Mouse (Mus musculus): ENCODE results near the gene Gm17334. TPM values are rescaled to one million over a fixed set of nuclear protein-coding genes. Genes with fewer than 3 reads are reported as not detected.

Gm17334 gene
- total and polyA plus RNA-seq, 3 experiments, result 0.47 to 1.8 TPM; not detected in 1

- TF ChIP-seq CTCF (IDR thresholded peaks at IDR 0.05), result no peak
- no peak for TF ChIP-seq EP300 (IDR thresholded peaks at IDR 0.05; ENCODE audit: insufficient read depth, low read depth, low read length)
- TF ChIP-seq POLR2A (IDR thresholded peaks at IDR 0.05; ENCODE audit: insufficient read depth, low read depth, low read length), result no peak
- Histone ChIP-seq H3K9ac (ENCODE audit: low read depth, low read length) (peak overlapping the region; percentile 6; the same call in 1 of the 2 replicates), H3K79me2 (replicated peaks; ENCODE audit: control insufficient read depth, insufficient read depth, low read length) (no peaks in the 10 kb centered on the region), H3K36me3 (ENCODE audit: control insufficient read depth, insufficient read depth, low read length) (no peaks in the 10 kb centered on the region), H3K4me1 (ENCODE audit: control insufficient read depth, insufficient read depth, low read length) (peaks cover 35% of the 10 kb centered on the region), H3K27me3 (ENCODE audit: control insufficient read depth, insufficient read depth, low read length) (no peaks in the 10 kb centered on the region), H3K4me3 (no peak overlapping the region), H3K27ac (peak overlapping the region; percentile 100)
- WGBS, result 25% methylated on average over 2 of the region's 2 CpGs
- intact Hi-C loops (cut with DNase I), result loop anchor here (2.0 to 10.0 kb wide), 3 partner anchors 34 to 352 kb away; no protein-coding TSS in a partner anchor
- no peak for DNase-seq
Measured at GRCm38 (mm10) chr11:53762426-53762825, 10.6 kb downstream of the Gm17334 start.

DNA sequence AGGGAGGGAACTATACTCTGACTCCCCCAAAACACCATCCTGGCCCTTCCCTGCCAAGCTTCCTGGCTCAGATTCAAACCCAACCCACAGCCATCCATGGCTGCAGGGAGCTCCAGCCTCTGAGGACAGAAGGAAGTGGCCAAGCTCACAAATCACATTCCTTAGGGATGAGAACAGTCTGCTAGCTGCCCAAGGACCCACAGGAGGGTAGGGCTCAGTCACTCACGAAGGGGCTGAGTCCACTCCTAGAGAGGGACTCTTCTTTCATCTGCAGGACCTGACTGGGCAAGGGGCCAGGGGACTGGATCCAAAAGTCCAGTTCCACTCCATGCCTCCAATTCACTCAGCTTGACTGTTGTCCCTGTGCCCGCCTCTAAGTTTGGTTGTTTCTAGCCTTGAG lies 11.2 kb downstream of the Gm17334 start:
- intact Hi-C loops (cut with DNase I), result loop anchor here (2.0 to 10.0 kb wide), 3 partner anchors 35 to 353 kb away; no protein-coding TSS in a partner anchor

GRCm38 (mm10) chr11:53761284-53761683 lies 11.7 kb downstream of the Gm17334 start:
- WGBS, result 78% methylated on average over 5 of the region's 5 CpGs
- H3K9ac ChIP-seq (ENCODE audit: low read depth, low read length), result no peak overlapping the region
- intact Hi-C loops (cut with DNase I), result loop anchor here (10.0 kb wide), 1 partner anchor 354 kb away; no protein-coding TSS in a partner anchor

More for the DNA sequence above, 11.2 kb downstream of the Gm17334 start:
- H3K9ac ChIP-seq (ENCODE audit: low read depth, low read length), result no peak overlapping the region
- peak; percentile 81 to 83 for DNase-seq
- H3K79me2 ChIP-seq (replicated peaks; ENCODE audit: control insufficient read depth, insufficient read depth, low read length), result no peaks in the 10 kb centered on the region
- peak overlapping the region; percentile 100 for H3K27ac ChIP-seq
- TF ChIP-seq POLR2A (IDR thresholded peaks at IDR 0.05; ENCODE audit: insufficient read depth, low read depth, low read length), result 0 out of 2 replicates have a peak, but pooled peaks have one; percentile 44
- TF ChIP-seq EP300 (IDR thresholded peaks at IDR 0.05; ENCODE audit: insufficient read depth, low read depth, low read length), result peak; percentile 66; the same call in 1 of the 2 replicates
- TF ChIP-seq CTCF (IDR thresholded peaks at IDR 0.05), result no peak
- H3K27me3 ChIP-seq (ENCODE audit: control insufficient read depth, insufficient read depth, low read length), result no peaks in the 10 kb centered on the region
- peaks cover 35% of the 10 kb centered on the region for H3K4me1 ChIP-seq (ENCODE audit: control insufficient read depth, insufficient read depth, low read length)
- WGBS, result 17% methylated on average over 2 of the region's 2 CpGs
- no peak overlapping the region for H3K4me3 ChIP-seq
- H3K36me3 ChIP-seq (ENCODE audit: control insufficient read depth, insufficient read depth, low read length), result no peaks in the 10 kb centered on the region

GRCm38 (mm10) chr11:53759545-53760406 lies 13.2 kb downstream of the Gm17334 start:
- Histone ChIP-seq H3K79me2 (replicated peaks; ENCODE audit: control insufficient read depth, insufficient read depth, low read length) (no peaks in the 10 kb centered on the region), H3K27ac (peak overlapping the region; percentile 51), H3K27me3 (ENCODE audit: control insufficient read depth, insufficient read depth, low read length) (no peaks in the 10 kb centered on the region), H3K36me3 (ENCODE audit: control insufficient read depth, insufficient read depth, low read length) (no peaks in the 10 kb centered on the region), H3K9ac (ENCODE audit: low read depth, low read length) (no peak overlapping the region), H3K4me1 (ENCODE audit: control insufficient read depth, insufficient read depth, low read length) (peaks cover 34% of the 10 kb centered on the region), H3K4me3 (no peak overlapping the region)
- peak in 1 of 2 experiments; percentile 25 for DNase-seq
- TF ChIP-seq EP300 (IDR thresholded peaks at IDR 0.05; ENCODE audit: insufficient read depth, low read depth, low read length) (no peak), POLR2A (IDR thresholded peaks at IDR 0.05; ENCODE audit: insufficient read depth, low read depth, low read length) (no peak), CTCF (IDR thresholded peaks at IDR 0.05) (no peak)
- WGBS, result 47% methylated on average over 22 of the region's 22 CpGs
- intact Hi-C loops (cut with DNase I), result loop anchor here (10.0 kb wide), 1 partner anchor 355 kb away; no protein-coding TSS in a partner anchor

More at GRCm38 (mm10) chr11:53761284-53761683, 11.7 kb downstream of the Gm17334 start:
- Histone ChIP-seq H3K4me1 (ENCODE audit: control insufficient read depth, insufficient read depth, low read length) (peaks cover 35% of the 10 kb centered on the region), H3K27ac (peak overlapping the region; percentile 100), H3K79me2 (replicated peaks; ENCODE audit: control insufficient read depth, insufficient read depth, low read length) (no peaks in the 10 kb centered on the region), H3K4me3 (no peak overlapping the region), H3K27me3 (ENCODE audit: control insufficient read depth, insufficient read depth, low read length) (no peaks in the 10 kb centered on the region), H3K36me3 (ENCODE audit: control insufficient read depth, insufficient read depth, low read length) (no peaks in the 10 kb centered on the region)
- TF ChIP-seq EP300 (IDR thresholded peaks at IDR 0.05; ENCODE audit: insufficient read depth, low read depth, low read length) (no peak), POLR2A (IDR thresholded peaks at IDR 0.05; ENCODE audit: insufficient read depth, low read depth, low read length) (no peak)
- no peak for DNase-seq

GRCm38 (mm10) chr11:53758791-53759351 lies 14.1 kb downstream of the Gm17334 start:
- TF ChIP-seq POLR2A (IDR thresholded peaks at IDR 0.05; ENCODE audit: insufficient read depth, low read depth, low read length) (no peak), CTCF (IDR thresholded peaks at IDR 0.05) (peak; percentile 70), EP300 (IDR thresholded peaks at IDR 0.05; ENCODE audit: insufficient read depth, low read depth, low read length) (0 out of 2 replicates have a peak, but pooled peaks have one; percentile 64)
- peak; percentile 44 to 45 for DNase-seq
- H3K4me1 ChIP-seq (ENCODE audit: control insufficient read depth, insufficient read depth, low read length), result peaks cover 26% of the 10 kb centered on the region
- H3K9ac ChIP-seq (ENCODE audit: low read depth, low read length), result no peak overlapping the region
- H3K27ac ChIP-seq, result peak overlapping the region; percentile 51
- H3K36me3 ChIP-seq (ENCODE audit: control insufficient read depth, insufficient read depth, low read length), result no peaks in the 10 kb centered on the region
- 47% methylated on average over 6 of the region's 6 CpGs for WGBS
- H3K79me2 ChIP-seq (replicated peaks; ENCODE audit: control insufficient read depth, insufficient read depth, low read length), result no peaks in the 10 kb centered on the region
- intact Hi-C loops (cut with DNase I), result loop anchor here (1.0 kb wide), 1 partner anchor 91 kb away; no protein-coding TSS in a partner anchor
- no peaks in the 10 kb centered on the region for H3K27me3 ChIP-seq (ENCODE audit: control insufficient read depth, insufficient read depth, low read length)
- no peak overlapping the region for H3K4me3 ChIP-seq

Measured in heart, adult 2 months (tissue).